Mouse (Mus musculus) retina, adult 2 months (tissue): ENCODE data around the gene Olfr1350.
"Not testable (repeated sequence)": the region's sequence is repeated elsewhere in the genome, so short reads cannot be mapped to it uniquely, and the experiment has no call there.

ENCODE experiments used
- DNase-seq: peaks from one replicate; pipeline ENCODE4 v3.0.0-alpha.2; 2012; ENCODE audit warnings: low read depth, low spot score

Gene Olfr1350

DNA sequence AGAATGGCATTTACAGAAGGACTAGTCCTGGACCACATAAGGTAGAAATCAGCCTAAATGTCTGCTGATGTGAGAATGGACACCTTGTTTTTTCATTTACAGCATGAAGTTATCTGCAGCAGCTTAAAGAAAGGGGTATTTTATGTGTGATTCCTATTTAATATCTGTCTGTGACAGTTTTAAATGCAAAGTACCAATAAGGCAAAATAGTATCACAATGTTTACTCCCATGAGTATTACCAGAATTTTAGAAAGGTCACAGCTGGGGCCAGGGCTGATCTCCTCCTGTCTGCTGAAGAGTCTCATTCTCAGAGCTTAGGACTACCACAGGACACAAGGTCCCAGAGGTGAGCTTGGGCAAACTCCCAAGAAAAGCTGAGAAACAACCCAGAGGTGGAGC, at the start of gene Olfr1350:
Olfr1350 (plus strand) TSS at position 301 of the 400 bp plus-strand sequence.
- DNase-seq, result no peak

DNA sequence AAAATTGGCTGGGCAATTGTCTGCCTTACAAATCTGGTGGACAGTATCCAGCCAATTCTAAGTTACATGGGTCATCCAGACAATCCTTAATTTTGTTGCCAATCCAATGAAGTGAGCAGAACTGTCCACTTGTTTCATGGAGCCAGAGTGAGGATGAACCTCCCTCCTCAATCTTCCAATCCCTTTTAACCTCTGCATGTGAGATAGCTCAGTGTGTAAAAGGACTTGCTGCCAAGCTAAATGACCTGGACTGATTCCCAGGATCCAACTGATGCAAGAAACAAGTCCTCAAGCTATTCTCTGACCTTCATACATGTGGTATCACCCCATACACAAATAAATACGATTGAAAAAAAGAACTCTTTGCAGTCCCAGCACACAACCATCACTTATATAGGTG, 43.0 kb upstream of the Olfr1350 start:
- no peak for DNase-seq

DNA sequence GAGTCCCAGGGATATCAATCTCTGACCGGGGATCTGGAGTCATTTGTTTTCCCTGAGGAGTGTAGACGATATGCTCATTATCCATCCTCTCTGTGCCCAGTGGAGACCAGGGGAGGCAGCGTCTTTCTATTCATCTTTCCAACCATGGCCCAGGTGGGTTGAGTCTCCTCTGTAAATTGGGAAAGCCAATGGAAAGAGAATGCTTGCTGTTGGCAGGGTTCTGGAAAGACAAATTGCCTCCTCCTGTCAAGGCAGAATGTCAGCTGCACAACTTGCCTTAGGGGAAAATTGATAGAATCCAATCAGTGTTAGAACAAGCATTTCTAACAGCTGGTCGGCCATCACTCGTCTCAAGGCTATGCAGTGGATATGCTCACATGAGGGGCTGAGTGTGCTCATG, 41.8 kb upstream of the Olfr1350 start, which contains the start of gene Olfr1349:
Olfr1349 (minus strand) TSS at position 101 of the 400 bp plus-strand sequence.
- no peak for DNase-seq

DNA sequence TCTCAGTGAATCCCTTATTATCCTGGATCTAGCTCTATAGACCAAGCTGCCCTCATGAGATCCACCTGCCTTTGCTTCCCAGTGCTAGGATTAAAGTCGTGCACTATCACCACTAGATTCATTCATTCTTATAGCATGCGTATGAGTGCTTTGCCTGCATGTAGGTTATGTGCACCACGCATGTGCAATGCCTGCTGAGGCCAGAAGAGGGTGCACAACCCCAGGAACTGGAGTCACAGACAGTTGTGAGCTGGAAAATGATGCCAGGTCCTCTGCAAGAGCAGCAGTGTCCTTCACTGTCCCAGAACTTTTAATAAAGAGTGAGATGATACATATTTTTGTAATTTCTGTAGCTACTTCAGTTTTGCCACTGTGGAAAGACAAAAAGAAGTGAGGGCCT, 39.6 kb upstream of the Olfr1350 start:
- DNase-seq, result no peak

DNA sequence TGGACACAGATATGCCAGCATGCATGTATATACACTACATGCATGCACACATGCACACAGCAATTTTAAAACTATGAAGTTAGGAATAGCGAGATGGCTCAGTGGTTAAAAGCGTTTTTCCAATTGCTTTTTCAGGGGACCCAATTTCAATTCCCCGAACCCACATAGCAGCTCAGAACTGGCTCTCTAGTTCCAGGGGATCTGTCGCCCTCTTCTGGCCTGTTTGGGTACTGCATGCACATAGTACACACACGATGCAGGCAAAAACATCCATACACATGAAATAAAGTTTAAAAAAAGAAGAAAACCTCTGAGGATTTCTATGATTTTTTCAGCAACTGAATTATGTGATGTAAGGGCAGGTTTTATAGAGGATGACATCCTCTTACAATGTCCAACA, 38.5 kb upstream of the Olfr1350 start:
- DNase-seq, result peak; percentile 15

DNA sequence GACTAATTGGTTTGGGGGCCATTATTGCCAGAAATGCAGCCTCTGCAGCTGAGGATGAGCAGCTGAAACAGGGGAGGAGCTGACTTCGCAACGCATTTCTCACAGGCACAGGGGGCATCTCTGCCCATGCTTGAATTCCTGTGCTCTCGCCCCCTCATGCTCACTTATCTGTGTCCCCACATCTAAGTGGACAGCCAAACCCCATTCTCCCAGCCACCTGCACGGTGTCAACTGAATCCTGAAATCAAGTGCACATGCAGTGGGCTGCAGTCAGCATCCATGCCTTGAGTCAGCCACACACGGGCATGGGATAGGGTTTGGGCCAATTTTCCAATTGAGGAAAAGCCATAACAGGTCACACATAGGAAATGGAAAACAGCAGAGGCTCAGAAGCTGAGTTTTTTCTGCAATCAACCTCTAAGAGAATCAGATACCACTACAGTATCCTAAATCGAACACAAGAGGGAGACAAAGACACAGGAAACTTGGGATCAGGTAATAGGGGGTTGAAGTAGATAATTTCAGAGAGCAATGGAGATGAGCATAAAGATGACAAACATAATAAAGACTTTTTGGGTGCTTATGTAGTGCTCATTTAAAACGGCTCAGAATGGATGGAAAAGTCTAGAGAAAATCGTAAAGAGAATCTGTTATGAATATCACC, 21.6 kb downstream of the Olfr1350 start:
- DNase-seq, result peak; percentile 13

DNA sequence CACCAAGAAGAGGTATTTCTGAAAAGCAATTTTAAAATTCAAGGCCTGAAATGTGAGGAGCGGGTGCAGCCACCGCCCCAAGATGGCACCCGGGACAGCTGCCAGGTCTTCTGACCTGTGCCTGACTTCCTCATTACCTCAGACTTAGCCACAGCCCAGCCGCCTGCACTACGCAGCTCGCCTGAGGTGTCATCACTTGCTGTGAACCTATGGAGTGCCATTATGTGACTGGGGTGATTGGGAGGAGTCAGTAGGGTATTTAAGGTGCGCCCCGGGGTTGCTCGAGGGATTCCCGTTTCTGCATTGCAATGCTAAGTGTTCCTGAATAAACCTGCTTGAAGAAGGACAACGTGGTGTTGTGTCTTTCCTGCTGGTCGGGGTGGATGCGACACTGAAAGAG, 24.1 kb downstream of the Olfr1350 start:
- not testable (repeated sequence) for DNase-seq

DNA sequence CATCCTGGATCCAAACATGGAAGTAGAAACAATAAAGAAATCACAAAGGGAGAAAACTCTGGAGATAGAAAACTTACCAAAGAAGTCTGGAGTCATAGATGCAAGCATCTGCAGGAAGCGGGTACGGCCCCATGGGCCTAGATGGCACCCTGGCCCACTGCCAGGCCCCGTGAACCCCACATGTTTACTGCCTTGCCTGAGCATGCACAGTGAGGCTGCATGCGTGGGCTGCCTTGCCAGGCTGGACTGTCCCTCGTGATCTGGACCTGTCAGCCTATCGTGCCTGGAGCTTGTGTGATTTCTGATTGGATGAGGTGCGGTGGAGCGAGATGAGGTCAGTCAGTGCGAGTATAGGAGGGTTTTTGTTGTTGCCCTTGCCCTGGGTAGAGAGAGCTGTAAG, 38.7 kb downstream of the Olfr1350 start:
- DNase-seq, result no peak
